Mouse (Mus musculus): ENCODE data around the gene Hexim2. TPM values are rescaled to one million over a fixed set of nuclear protein-coding genes. Genes with fewer than 3 reads are reported as not detected.

The Hexim2 gene
- polyA plus RNA-seq, 2 experiments, result 8.6 to 9.4 TPM

GRCm38 (mm10) chr11:103180426-103180825 is 48.2 kb downstream of the Hexim2 start:
- no peak overlapping the region for H3K27ac ChIP-seq (replicated peaks; ENCODE audit: low read depth, low read length)
- H3K9ac ChIP-seq (ENCODE audit: low read depth, low read length, severe bottlenecking), result no peak overlapping the region
- no peak for TF ChIP-seq POLR2A (IDR thresholded peaks at IDR 0.05; ENCODE audit: borderline replicate concordance, extremely low read depth, insufficient read depth, insufficient read length)
- H3K36me3 ChIP-seq (ENCODE audit: control insufficient read depth, insufficient read depth, low read length), result no peaks in the 10 kb centered on the region
- H3K27me3 ChIP-seq (ENCODE audit: control insufficient read depth, insufficient read depth, low read length), result no peaks in the 10 kb centered on the region
- no peak for ATAC-seq (ENCODE audit: low FRiP score, low read depth)
- H3K4me2 ChIP-seq (replicated peaks; ENCODE audit: low read depth, low read length, severe bottlenecking), result no peak overlapping the region
- no peaks in the 10 kb centered on the region for H3K9me3 ChIP-seq (ENCODE audit: control insufficient read depth, low read length)
- no peak for DNase-seq (ENCODE audit: low spot score)
- no peak overlapping the region for H3K4me3 ChIP-seq (replicated peaks; ENCODE audit: low read length)
- H3K4me1 ChIP-seq (ENCODE audit: control insufficient read depth, insufficient read depth, low read length), result no peaks in the 10 kb centered on the region
- 45% methylated on average over 1 of the region's 1 CpGs for WGBS

GRCm38 (mm10) chr11:103181349-103181748 is 49.1 kb downstream of the Hexim2 start:
- 79% methylated on average over 9 of the region's 9 CpGs for WGBS
- no peak for TF ChIP-seq POLR2A (IDR thresholded peaks at IDR 0.05; ENCODE audit: borderline replicate concordance, extremely low read depth, insufficient read depth, insufficient read length)
- DNase-seq (ENCODE audit: low spot score), result no peak

GRCm38 (mm10) chr11:103181911-103182310 is 49.7 kb downstream of the Hexim2 start:
- no peaks in the 10 kb centered on the region for H3K9me3 ChIP-seq (ENCODE audit: control insufficient read depth, low read length)
- no peaks in the 10 kb centered on the region for H3K4me1 ChIP-seq (ENCODE audit: control insufficient read depth, insufficient read depth, low read length)
- H3K27me3 ChIP-seq (ENCODE audit: control insufficient read depth, insufficient read depth, low read length), result no peaks in the 10 kb centered on the region
- H3K36me3 ChIP-seq (ENCODE audit: control insufficient read depth, insufficient read depth, low read length), result no peaks in the 10 kb centered on the region
- DNase-seq (ENCODE audit: low spot score) (no peak), ATAC-seq (ENCODE audit: low FRiP score, low read depth) (no peak)
- no peak overlapping the region for H3K4me2 ChIP-seq (replicated peaks; ENCODE audit: low read depth, low read length, severe bottlenecking)
- 84% methylated on average over 3 of the region's 3 CpGs for WGBS
- no peak overlapping the region for H3K9ac ChIP-seq (ENCODE audit: low read depth, low read length, severe bottlenecking)
- TF ChIP-seq POLR2A (IDR thresholded peaks at IDR 0.05; ENCODE audit: borderline replicate concordance, extremely low read depth, insufficient read depth, insufficient read length), result no peak
- H3K27ac ChIP-seq (replicated peaks; ENCODE audit: low read depth, low read length), result no peak overlapping the region
- H3K4me3 ChIP-seq (replicated peaks; ENCODE audit: low read length), result no peak overlapping the region

More at GRCm38 (mm10) chr11:103181349-103181748, 49.1 kb downstream of the Hexim2 start:
- Histone ChIP-seq H3K4me3 (replicated peaks; ENCODE audit: low read length) (no peak overlapping the region), H3K9ac (ENCODE audit: low read depth, low read length, severe bottlenecking) (no peak overlapping the region), H3K4me1 (ENCODE audit: control insufficient read depth, insufficient read depth, low read length) (no peaks in the 10 kb centered on the region), H3K27ac (replicated peaks; ENCODE audit: low read depth, low read length) (no peak overlapping the region), H3K36me3 (ENCODE audit: control insufficient read depth, insufficient read depth, low read length) (no peaks in the 10 kb centered on the region), H3K9me3 (ENCODE audit: control insufficient read depth, low read length) (no peaks in the 10 kb centered on the region), H3K4me2 (replicated peaks; ENCODE audit: low read depth, low read length, severe bottlenecking) (no peak overlapping the region), H3K27me3 (ENCODE audit: control insufficient read depth, insufficient read depth, low read length) (no peaks in the 10 kb centered on the region)
- no peak for ATAC-seq (ENCODE audit: low FRiP score, low read depth)

- Histone ChIP-seq H3K4me2 (replicated peaks; ENCODE audit: low read depth, low read length, severe bottlenecking) (no peak overlapping the region), H3K36me3 (ENCODE audit: control insufficient read depth, insufficient read depth, low read length) (no peaks in the 10 kb centered on the region), H3K9me3 (ENCODE audit: control insufficient read depth, low read length) (no peaks in the 10 kb centered on the region), H3K4me1 (ENCODE audit: control insufficient read depth, insufficient read depth, low read length) (no peaks in the 10 kb centered on the region), H3K9ac (ENCODE audit: low read depth, low read length, severe bottlenecking) (no peak overlapping the region), H3K27me3 (ENCODE audit: control insufficient read depth, insufficient read depth, low read length) (no peaks in the 10 kb centered on the region), H3K27ac (replicated peaks; ENCODE audit: low read depth, low read length) (no peak overlapping the region), H3K4me3 (replicated peaks; ENCODE audit: low read length) (no peak overlapping the region)
- ATAC-seq (ENCODE audit: low FRiP score, low read depth) (no peak), DNase-seq (ENCODE audit: low spot score) (no peak)
- no peak for TF ChIP-seq POLR2A (IDR thresholded peaks at IDR 0.05; ENCODE audit: borderline replicate concordance, extremely low read depth, insufficient read depth, insufficient read length)
- 35% methylated on average over 2 of the region's 2 CpGs for WGBS
Measured at GRCm38 (mm10) chr11:103184891-103185290, 52.7 kb downstream of the Hexim2 start.

Other genes starting within 250 kb of the Hexim2 start
- gene Fam187a, start 247.3 kb upstream of the Hexim2 start, polyA plus RNA-seq (2012; rRNA removed), result 0.04 TPM in 1 of 2 replicates, not detected in the other
- gene Fam187a, start 247.3 kb upstream of the Hexim2 start, polyA plus RNA-seq (2014; fragmentation: Nextera tagmentation; extraction: Ambion mirVana), result not detected in 2 replicates
- 0.48 and 0.65 TPM in 2 replicates for gene Gfap, start 231.5 kb upstream of the Hexim2 start, polyA plus RNA-seq (2012; rRNA removed)
- 0.48 and 0.50 TPM in 2 replicates for gene Gfap, start 231.5 kb upstream of the Hexim2 start, polyA plus RNA-seq (2014; fragmentation: Nextera tagmentation; extraction: Ambion mirVana)
- gene Kif18b, start 207.3 kb upstream of the Hexim2 start, polyA plus RNA-seq (2012; rRNA removed), result 24.5 and 30.3 TPM in 2 replicates
- 6.1 and 7.2 TPM in 2 replicates for gene Kif18b, start 207.3 kb upstream of the Hexim2 start, polyA plus RNA-seq (2014; fragmentation: Nextera tagmentation; extraction: Ambion mirVana)
- 3.3 and 4.8 TPM in 2 replicates for gene C1ql1, start 185.7 kb upstream of the Hexim2 start, polyA plus RNA-seq (2012; rRNA removed)
- gene C1ql1, start 185.7 kb upstream of the Hexim2 start, polyA plus RNA-seq (2014; fragmentation: Nextera tagmentation; extraction: Ambion mirVana), result 1.9 and 3.8 TPM in 2 replicates
- 45.9 and 48.9 TPM in 2 replicates for gene Nmt1, start 104.2 kb upstream of the Hexim2 start, polyA plus RNA-seq (2012; rRNA removed)
- gene Nmt1, start 104.2 kb upstream of the Hexim2 start, polyA plus RNA-seq (2014; fragmentation: Nextera tagmentation; extraction: Ambion mirVana), result 50.2 and 53.9 TPM in 2 replicates
- 182 and 259 TPM in 2 replicates for gene Dcakd, start 104.1 kb upstream of the Hexim2 start, polyA plus RNA-seq (2012; rRNA removed)
- 173 and 185 TPM in 2 replicates for gene Dcakd, start 104.1 kb upstream of the Hexim2 start, polyA plus RNA-seq (2014; fragmentation: Nextera tagmentation; extraction: Ambion mirVana)
- gene Plcd3, start 30.8 kb upstream of the Hexim2 start, polyA plus RNA-seq (2012; rRNA removed), result 10.3 and 13.2 TPM in 2 replicates
- 3.8 and 4.9 TPM in 2 replicates for gene Plcd3, start 30.8 kb upstream of the Hexim2 start, polyA plus RNA-seq (2014; fragmentation: Nextera tagmentation; extraction: Ambion mirVana)
- gene Acbd4, start 30.7 kb upstream of the Hexim2 start, polyA plus RNA-seq (2012; rRNA removed), result 11.2 and 14.2 TPM in 2 replicates
- gene Acbd4, start 30.7 kb upstream of the Hexim2 start, polyA plus RNA-seq (2014; fragmentation: Nextera tagmentation; extraction: Ambion mirVana), result 20.2 and 25.2 TPM in 2 replicates
- gene Hexim1, start 16.2 kb upstream of the Hexim2 start, polyA plus RNA-seq (2012; rRNA removed), result 17.7 and 21.1 TPM in 2 replicates
- 7.5 and 8.4 TPM in 2 replicates for gene Hexim1, start 16.2 kb upstream of the Hexim2 start, polyA plus RNA-seq (2014; fragmentation: Nextera tagmentation; extraction: Ambion mirVana)
- 3.7 and 3.8 TPM in 2 replicates for gene Fmnl1, start 38.7 kb downstream of the Hexim2 start, polyA plus RNA-seq (2012; rRNA removed)
- gene Fmnl1, start 38.7 kb downstream of the Hexim2 start, polyA plus RNA-seq (2014; fragmentation: Nextera tagmentation; extraction: Ambion mirVana), result 2.5 and 2.6 TPM in 2 replicates
- gene 1700023F06Rik, start 76.1 kb downstream of the Hexim2 start, polyA plus RNA-seq (2012; rRNA removed), result 0.56 and 0.57 TPM in 2 replicates
- 0.88 and 1.5 TPM in 2 replicates for gene 1700023F06Rik, start 76.1 kb downstream of the Hexim2 start, polyA plus RNA-seq (2014; fragmentation: Nextera tagmentation; extraction: Ambion mirVana)
- gene Spata32, start 86.0 kb downstream of the Hexim2 start, polyA plus RNA-seq (2012; rRNA removed), result not detected in 2 replicates
- gene Spata32, start 86.0 kb downstream of the Hexim2 start, polyA plus RNA-seq (2014; fragmentation: Nextera tagmentation; extraction: Ambion mirVana), result not detected in 2 replicates
- 10.0 and 11.6 TPM in 2 replicates for gene Map3k14, start 135.0 kb downstream of the Hexim2 start, polyA plus RNA-seq (2012; rRNA removed)
- 4.0 and 4.6 TPM in 2 replicates for gene Map3k14, start 135.0 kb downstream of the Hexim2 start, polyA plus RNA-seq (2014; fragmentation: Nextera tagmentation; extraction: Ambion mirVana)
- 14.1 and 16.7 TPM in 2 replicates for gene Arhgap27, start 231.3 kb downstream of the Hexim2 start, polyA plus RNA-seq (2012; rRNA removed)
- 8.4 and 9.4 TPM in 2 replicates for gene Arhgap27, start 231.3 kb downstream of the Hexim2 start, polyA plus RNA-seq (2014; fragmentation: Nextera tagmentation; extraction: Ambion mirVana)

Data from limb, embryonic 14.5 days (tissue).